Mouse (Mus musculus) embryo, embryonic 10.5 days (tissue): ENCODE measurements around the gene Cd93.

Source experiments
- DNase-seq: peaks from one replicate; pipeline ENCODE4 v3.0.0-alpha.2; 2015; ENCODE audit warnings: low spot score

The Cd93 gene

DNA sequence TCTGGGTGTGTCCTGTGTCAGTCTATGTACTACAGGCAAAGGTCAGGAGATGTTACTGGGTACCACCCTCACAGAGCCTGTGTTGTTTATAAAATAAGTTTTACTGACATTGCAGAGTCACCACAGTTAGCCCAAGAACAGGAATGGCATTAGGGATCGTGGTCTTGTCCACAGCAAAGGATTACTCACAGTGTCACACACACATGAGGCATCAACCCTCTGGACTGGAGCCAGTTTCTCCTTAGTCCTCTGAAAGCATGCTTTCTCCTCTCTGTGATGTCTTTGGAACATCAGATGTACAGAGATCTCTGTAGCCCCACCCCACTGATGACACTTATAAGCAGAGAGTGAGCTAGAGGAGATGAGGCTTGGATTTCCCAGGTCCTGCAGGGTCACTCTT is 41.1 kb downstream of the Cd93 start:
- no peak for DNase-seq

DNA sequence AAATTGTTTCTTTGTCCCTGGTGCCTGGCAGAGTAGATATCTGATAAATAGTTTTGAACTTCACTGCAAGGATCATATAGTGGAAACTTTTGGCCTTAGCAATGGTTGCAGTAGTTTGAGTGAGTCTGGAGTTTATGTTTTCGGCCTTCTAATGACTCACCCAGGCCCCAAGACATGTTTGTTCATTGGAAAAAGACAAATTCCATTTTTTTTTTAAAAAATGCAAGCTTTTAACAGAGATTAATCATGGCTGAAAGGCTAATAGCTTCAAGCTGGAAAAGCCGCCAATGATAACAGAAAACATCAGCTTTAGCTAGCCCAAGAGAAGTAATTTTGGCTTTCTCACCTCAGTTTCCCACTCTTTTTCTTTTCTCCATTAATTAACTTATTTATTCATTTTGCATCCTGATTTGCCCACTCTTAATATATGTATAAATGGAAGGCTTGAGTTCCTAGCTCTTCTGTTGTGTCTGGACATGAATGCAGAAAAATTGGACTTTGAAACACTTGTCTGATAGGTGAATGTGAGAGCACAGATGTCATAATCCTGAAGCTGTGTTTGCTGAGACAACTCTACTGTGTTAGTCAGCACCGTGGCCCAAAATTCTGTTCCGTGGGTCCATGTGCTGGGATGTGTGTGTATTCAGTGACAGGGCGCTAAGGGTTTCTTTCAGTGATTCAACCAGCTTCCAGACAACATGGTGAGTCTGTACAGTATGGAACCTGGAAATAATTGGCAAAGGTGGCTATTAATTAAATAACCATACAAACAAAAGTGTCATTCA is 44.3 kb downstream of the Cd93 start:
- no peak for DNase-seq

DNA sequence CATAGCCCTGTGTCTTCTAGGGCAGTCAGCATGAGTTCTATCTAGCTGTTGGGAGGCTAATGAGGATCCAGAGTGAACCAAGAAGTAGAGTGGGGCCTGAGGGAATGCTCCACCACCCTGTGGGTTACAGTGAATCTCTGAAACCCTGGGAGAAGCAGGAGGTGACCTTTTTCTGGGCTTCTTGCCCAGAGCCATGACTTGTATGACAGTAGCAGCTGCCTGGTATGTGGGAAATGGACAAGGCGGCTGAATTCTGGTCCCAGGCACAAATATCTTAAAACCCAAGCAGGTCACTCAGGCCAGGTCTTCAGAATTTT is 45.6 kb downstream of the Cd93 start:
- DNase-seq = no peak

DNA sequence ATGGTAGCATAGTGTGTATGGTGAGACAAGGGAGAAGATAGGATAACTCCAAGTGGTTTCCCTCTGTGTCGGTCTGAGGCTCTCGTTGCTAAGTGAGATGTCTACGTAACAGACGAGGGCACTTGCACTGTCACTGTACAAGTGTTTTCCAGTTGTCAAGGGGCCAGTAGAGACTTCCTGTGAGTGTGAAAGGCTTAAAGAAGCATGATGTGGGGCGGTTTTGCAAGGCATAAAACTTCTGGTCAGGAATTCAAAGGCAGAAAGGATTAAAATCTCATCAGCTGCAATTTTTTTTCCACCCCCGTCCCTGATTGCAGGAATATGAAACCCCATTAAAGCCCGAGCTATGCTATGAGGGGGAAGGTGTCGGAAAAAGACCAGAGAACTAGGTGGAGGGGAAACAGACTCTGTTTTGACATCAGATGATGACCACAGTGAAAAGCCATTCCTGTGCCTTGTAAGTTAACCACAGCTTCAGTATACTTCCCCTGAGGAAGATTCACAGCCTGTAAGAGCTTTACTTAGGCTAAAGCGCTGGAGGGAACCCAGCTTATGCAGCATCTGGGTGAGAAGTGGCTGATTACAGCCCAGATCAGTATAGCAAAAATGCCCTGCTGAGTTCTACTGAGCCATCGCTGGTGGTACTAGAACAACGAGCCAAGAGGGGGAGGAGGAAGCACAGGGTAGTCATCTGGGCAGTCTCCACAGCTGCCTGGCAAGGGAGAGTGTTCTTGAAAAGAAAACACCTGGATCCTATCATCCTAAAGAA is 46.2 kb downstream of the Cd93 start:
- no peak for DNase-seq

GRCm38 (mm10) chr2:148396209-148396608 is 47.2 kb downstream of the Cd93 start:
- no peak for DNase-seq

GRCm38 (mm10) chr2:148395131-148396051 is 48.0 kb downstream of the Cd93 start, which contains the start of gene Sstr4:
Gene Sstr4, plus strand, starts transcription at chr2:148395344.
- DNase-seq = peak; percentile 51

DNA sequence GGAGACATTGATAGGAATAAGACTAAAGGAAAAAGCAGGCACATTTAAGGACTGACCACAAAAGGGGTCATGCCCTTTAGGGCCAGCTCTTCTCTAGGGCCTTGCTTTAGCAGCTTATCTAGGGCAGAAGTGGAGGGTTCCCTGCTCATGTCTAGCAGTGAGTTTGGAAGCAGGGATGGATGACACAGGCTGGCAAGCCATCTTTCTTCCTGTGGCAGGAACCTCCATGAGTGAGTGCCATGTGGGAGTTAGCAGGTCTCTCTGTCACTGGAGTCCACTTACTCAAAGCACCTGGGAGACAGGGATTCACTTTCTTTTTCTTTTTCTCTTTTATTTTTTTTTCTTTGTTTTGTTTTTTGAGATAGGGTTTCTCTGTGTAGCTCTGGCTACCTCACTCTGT is 49.5 kb downstream of the Cd93 start:
- DNase-seq = no peak

DNA sequence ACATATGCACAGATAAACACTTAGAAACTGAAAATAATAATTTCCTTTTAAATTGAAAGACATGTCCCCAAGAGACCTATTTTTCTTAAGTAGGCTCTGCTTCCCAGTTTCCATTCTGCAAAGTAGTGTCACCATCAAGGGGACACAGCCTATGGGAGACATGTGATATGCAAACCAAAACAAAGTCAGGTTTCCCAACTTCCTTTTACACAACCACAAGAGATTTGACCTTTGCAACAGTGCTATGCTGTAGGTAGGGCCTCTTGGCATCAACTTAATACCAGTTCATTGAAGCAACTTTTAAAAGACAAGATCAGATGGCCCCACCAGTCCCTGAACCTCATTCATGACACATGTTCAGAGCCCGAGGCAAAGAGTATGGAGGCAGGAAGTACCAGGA is 50.2 kb downstream of the Cd93 start:
- no peak for DNase-seq

- no peak for DNase-seq
Observed at GRCm38 (mm10) chr2:148387652-148388581, 55.4 kb downstream of the Cd93 start.

DNA sequence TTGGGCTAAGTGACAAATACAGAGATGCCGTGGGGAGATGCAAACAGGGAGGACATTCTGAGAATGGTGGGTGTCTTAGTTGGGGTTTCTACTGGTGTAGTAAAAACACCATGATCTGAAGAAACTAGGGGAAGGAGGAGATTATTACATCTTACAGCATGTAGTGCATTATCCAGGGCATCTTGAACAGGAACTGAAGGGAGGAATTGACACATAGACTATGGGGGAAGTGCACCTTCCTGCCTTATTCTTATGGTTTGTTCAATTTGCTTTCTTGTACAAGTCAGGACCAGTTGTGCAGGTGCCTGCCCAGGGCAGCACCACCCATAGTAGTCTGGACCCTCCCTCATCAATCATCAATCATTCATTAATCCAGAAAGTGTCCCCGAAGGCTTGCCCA is 56.4 kb downstream of the Cd93 start:
- no peak for DNase-seq
